Mouse (Mus musculus) left cerebral cortex, adult 2 months (tissue): Measurements from ENCODE around the gene Slc9a1. TPM values are rescaled to one million over a fixed set of nuclear protein-coding genes. Genes with fewer than 3 reads are reported as not detected.

Source experiments
- DNase-seq, 2 experiments: peaks; one replicate each; pipeline ENCODE4 v3.0.0; 2021 to 2022; ENCODE audit warnings: low spot score in 2 of 2, mixed read lengths in 1 of 2; ENCODE audit errors: extremely low spot score in 1 of 2
- H3K27ac ChIP-seq: fragments of 200-600 bp; 2 replicates; pipeline ENCODE4 v1.8.1; 2022
- H3K4me3 ChIP-seq: fragments of 200-600 bp; 2 replicates; pipeline ENCODE4 v1.8.1; 2022
- CTCF ChIP-seq: fragments of 200-600 bp; IDR thresholded peaks from 2 replicates; pipeline ENCODE4 v1.8.1; 2022; ENCODE audit warnings: antibody characterized with exemption, mild to moderate bottlenecking, moderate library complexity
- intact Hi-C: fragments of 180-260 bp; cut with DNase I; formaldehyde crosslinking; loops from one replicate; pipeline ENCODE4 v1.15.1; 2025
- total RNA-seq, 2 experiments: library from RNA; stranded (reverse); gene quantifications; 2 replicates each; pipeline ENCODE4 v1.2.3; 2021

Gene Slc9a1
- total RNA-seq, 2 experiments from 2014 or later, result 49.8 to 53.0 TPM

GRCm38 (mm10) chr4:133378236-133379045 is 8.9 kb downstream of the Slc9a1 start:
- TF ChIP-seq CTCF, result no peak
- intact Hi-C loops, result no loop called here
- no peak overlapping the region for H3K4me3 ChIP-seq
- DNase-seq, result peak in 1 of 2 experiments; percentile 67
- H3K27ac ChIP-seq, result peak overlapping the region; percentile 48

DNA sequence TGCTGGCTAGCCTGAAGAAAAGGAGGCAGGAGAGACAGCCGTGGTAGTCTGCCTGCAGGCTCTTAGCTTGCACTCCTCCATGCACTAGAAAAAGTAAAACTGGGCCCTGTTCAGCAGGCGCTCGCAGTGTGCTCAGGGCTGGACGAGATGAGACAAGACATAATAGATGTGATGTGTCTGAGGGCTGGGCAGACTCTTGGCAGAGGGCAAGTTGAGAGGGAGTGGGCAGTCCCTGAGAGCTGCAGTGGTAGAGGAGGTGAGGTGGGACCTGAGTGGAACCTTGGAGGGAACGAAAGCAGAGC is 9.5 kb downstream of the Slc9a1 start:
- intact Hi-C loops, result no loop called here
- Histone ChIP-seq H3K4me3 (no peak overlapping the region), H3K27ac (peak overlapping the region; percentile 48)
- no peak for TF ChIP-seq CTCF
- no peak for DNase-seq

GRCm38 (mm10) chr4:133379861-133380260 is 10.4 kb downstream of the Slc9a1 start:
- H3K4me3 ChIP-seq, result no peak overlapping the region
- DNase-seq, result no peak
- no peak for TF ChIP-seq CTCF
- H3K27ac ChIP-seq, result no peak overlapping the region
- intact Hi-C loops, result no loop called here

DNA sequence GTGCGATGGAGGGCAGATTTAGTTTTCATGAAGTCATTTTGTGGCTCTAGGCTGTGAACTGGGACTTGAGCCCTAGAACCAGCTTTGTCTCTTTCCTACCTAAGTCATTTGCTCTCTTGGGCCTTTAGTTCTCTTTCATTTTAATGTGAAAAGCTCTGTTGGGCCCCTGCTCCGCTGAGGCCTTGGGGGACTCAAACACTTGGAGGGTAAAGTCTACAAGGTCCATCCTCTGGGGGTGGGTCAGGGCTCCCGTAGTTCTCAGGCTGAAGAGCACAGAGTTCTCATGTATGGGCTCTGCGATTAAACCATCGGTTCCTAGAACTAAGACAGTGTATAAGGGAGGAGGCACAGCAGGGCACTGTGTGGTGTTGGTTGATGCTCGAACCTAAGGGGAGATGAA is 11.0 kb downstream of the Slc9a1 start:
- H3K4me3 ChIP-seq, result no peak overlapping the region
- no peak for TF ChIP-seq CTCF
- DNase-seq, result no peak
- intact Hi-C loops, result no loop called here
- H3K27ac ChIP-seq, result no peak overlapping the region

DNA sequence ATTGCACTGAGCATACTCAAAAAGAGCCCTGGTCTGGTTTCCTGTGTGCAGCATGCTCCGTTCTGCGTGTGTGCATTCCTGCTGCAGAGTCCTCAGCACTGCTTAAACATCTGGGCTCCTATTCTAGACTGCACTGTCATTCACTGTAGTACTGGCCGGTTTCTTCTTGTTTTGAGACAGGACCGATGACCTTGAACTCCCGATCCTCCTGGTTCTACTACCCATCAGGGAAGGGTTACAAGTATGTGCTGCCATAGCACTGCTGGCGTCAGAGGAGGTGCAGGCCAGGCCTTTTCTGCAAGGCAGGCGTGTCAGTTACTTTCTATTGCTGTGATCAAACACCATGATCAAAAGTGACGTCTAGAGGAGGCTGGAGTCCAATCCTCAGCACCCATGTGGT is 11.6 kb downstream of the Slc9a1 start:
- intact Hi-C loops, result no loop called here
- TF ChIP-seq CTCF, result no peak
- H3K4me3 ChIP-seq, result no peak overlapping the region
- no peak for DNase-seq
- no peak overlapping the region for H3K27ac ChIP-seq

GRCm38 (mm10) chr4:133386061-133386797 is 16.7 kb downstream of the Slc9a1 start:
- intact Hi-C loops, result no loop called here
- TF ChIP-seq CTCF, result no peak
- Histone ChIP-seq H3K4me3 (no peak overlapping the region), H3K27ac (peak overlapping the region; percentile 7; the same call in 1 of the 2 replicates)
- no peak for DNase-seq

GRCm38 (mm10) chr4:133387053-133387452 is 17.5 kb downstream of the Slc9a1 start:
- no peak overlapping the region for H3K4me3 ChIP-seq
- no peak overlapping the region for H3K27ac ChIP-seq
- no peak for DNase-seq
- TF ChIP-seq CTCF, result no peak
- intact Hi-C loops, result no loop called here

DNA sequence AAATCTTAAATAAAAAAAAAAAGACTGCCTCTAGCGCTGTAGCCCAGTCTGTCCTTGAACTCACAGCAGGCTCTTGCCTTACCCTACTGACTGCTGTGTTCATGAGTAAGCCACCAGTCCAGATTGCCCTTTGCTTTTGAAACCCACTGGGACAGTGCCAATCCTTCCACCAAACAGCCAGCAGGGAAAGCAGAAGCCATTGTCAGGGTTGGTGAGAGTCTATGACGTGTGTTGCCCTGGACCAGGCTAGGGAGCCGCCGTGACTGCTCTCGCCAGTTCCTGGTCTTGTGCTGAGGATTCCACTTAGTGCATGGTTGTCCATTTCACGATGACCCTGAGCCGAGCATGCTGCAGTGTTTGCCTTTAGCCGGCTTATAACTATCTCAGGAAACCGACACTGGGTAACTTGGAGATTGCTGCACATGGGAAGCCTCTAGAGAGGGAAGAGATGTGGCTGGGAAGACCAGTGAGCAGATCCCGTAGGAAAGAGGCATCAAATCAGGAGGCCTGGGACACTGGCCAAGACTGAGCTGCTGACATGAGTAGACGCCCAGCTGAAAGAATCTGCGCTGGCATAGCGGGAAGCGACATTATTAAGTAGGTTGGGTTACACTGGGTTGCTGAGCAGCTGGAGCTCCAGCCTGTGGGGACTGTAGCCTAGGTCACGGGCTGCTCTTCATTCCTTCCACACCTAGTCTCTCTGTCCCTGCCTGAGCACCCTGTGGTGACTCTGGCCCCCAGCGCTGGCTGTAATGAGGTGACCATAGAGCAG is 19.5 kb downstream of the Slc9a1 start:
- Histone ChIP-seq H3K27ac (no peak overlapping the region), H3K4me3 (no peak overlapping the region)
- intact Hi-C loops, result no loop called here
- no peak for TF ChIP-seq CTCF
- DNase-seq, result no peak

GRCm38 (mm10) chr4:133390042-133390441 is 20.5 kb downstream of the Slc9a1 start:
- DNase-seq, result no peak
- Histone ChIP-seq H3K27ac (no peak overlapping the region), H3K4me3 (no peak overlapping the region)
- TF ChIP-seq CTCF, result no peak
- intact Hi-C loops, result no loop called here

GRCm38 (mm10) chr4:133390585-133390984 is 21.1 kb downstream of the Slc9a1 start:
- intact Hi-C loops, result no loop called here
- no peak for DNase-seq
- H3K27ac ChIP-seq, result peak overlapping the region; percentile 42; the same call in 1 of the 2 replicates
- no peak for TF ChIP-seq CTCF
- no peak overlapping the region for H3K4me3 ChIP-seq

- no peak overlapping the region for H3K4me3 ChIP-seq
- intact Hi-C loops, result no loop called here
- TF ChIP-seq CTCF, result no peak; the same call in 1 of the 2 replicates
- peak overlapping the region; percentile 85 for H3K27ac ChIP-seq
- peak in 1 of 2 experiments; percentile 55 for DNase-seq
These were observed 21.9 kb downstream of the Slc9a1 start for GRCm38 (mm10) chr4:133391185-133392040.
